Mouse (Mus musculus) liver, embryonic 14.5 days (tissue): ENCODE results near the gene Esrra.

ENCODE experiments used
- CTCF ChIP-seq: IDR thresholded peaks from 2 replicates; pipeline ENCODE4 v1.5.1; 2016; ENCODE audit warnings: antibody characterized with exemption, low read depth, control low read depth
- EP300 ChIP-seq: IDR thresholded peaks from 2 replicates; pipeline ENCODE4 v1.6.1; 2016; ENCODE audit warnings: antibody characterized with exemption, low read depth

- no peak for TF ChIP-seq CTCF
- no peak for TF ChIP-seq EP300
Observed at GRCm38 (mm10) chr19:6892512-6892911, 29.1 kb downstream of the Esrra start.
